In the genomic region with DNA sequence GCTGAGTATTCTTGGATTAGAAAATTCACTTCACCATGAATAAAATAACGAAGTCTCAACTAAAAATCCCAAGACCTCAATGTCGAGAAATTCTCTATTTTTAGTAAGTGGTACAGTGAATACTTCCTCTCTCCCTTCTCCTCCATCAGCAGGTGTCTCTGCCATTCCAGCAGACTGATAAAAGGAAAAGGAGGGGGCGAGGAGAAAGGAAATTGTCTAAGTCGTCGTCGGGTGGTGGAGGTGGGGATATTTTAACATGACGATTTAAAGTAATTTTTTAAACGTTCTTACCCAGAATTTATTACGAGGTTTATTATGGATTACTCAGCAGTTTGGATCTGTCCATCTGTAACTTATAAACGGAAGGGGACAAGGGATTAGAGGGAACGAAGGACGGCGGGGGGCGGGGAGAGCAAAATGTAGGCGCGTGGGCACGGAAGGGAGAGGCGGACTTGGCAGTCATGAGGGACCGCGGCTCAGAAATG, we compare ENCODE assay signal across 8 mouse cellular contexts. TPM values are rescaled to one million over a fixed set of nuclear protein-coding genes. Genes with fewer than 3 reads are reported as not detected.
A peak's percentile ranks its signal among the peaks of the same experiment; 100 is the strongest.
DNase-seq lines count a peak whose midpoint lies in the region; ATAC-seq and TF ChIP-seq lines count a peak whose summit lies in the region.

No protein-coding gene starts in this region.

- peak overlapping the region; percentile 67 for H3K4me3 ChIP-seq in kidney, embryonic 15.5 days (replicated peaks)
- peak overlapping the region; percentile 87 for H3K4me3 ChIP-seq in forebrain, embryonic 15.5 days
- H3K4me3 ChIP-seq in liver, embryonic 14.5 days (ENCODE audit: insufficient read depth in 1 of 2, low read depth in 2 of 2, low read length in 2 of 2) = peak overlapping the region; percentile 80 to 89

- WGBS in kidney, embryonic 15.5 days = 4% methylated on average over 20 of the region's 20 CpGs
- WGBS in forebrain, embryonic 15.5 days = 3% methylated on average over 20 of the region's 20 CpGs
- 3% methylated on average over 20 of the region's 20 CpGs for WGBS in liver, embryonic 14.5 days (ENCODE audit: insufficient replicate concordance)

- no peaks in the 10 kb centered on the region for H3K9me3 ChIP-seq in kidney, embryonic 15.5 days (replicated peaks)
- H3K9me3 ChIP-seq in forebrain, embryonic 15.5 days = no peaks in the 10 kb centered on the region
- no peaks in the 10 kb centered on the region for H3K9me3 ChIP-seq in liver, embryonic 14.5 days (ENCODE audit: control insufficient read depth, low read length)

- no peak overlapping the region for H3K27ac ChIP-seq in kidney, embryonic 15.5 days
- H3K27ac ChIP-seq in forebrain, embryonic 15.5 days (replicated peaks) = peak overlapping the region; percentile 75
- H3K27ac ChIP-seq in liver, embryonic 14.5 days = no peak overlapping the region

- H3K27me3 ChIP-seq in kidney, embryonic 15.5 days = peaks cover 26% of the 10 kb centered on the region
- H3K27me3 ChIP-seq in forebrain, embryonic 15.5 days = peaks cover 8% of the 10 kb centered on the region; the same call in 1 of the 2 replicates
- H3K27me3 ChIP-seq in liver, embryonic 14.5 days (ENCODE audit: control insufficient read depth, insufficient read depth, low read length) = peaks cover 26% of the 10 kb centered on the region

- DNase-seq in kidney, adult 11 months = no peak
- peak; percentile 75 for DNase-seq in brain, adult 2 months (ENCODE audit: low read depth, low spot score)
- no peak for DNase-seq in liver, embryonic 14.5 days (ENCODE audit: low read depth in 3 of 3, low spot score in 3 of 3)
- no peak for DNase-seq in thymus, postnatal 10 days (ENCODE audit: low spot score in 2 of 2)
- no peak for DNase-seq in layer of hippocampus, adult 9-10 months (ENCODE audit: low spot score)
- no peak for DNase-seq in left cerebral cortex, adult 9 months (ENCODE audit: low spot score in 2 of 2)

- no peak for ATAC-seq in kidney, embryonic 15.5 days (replicated peaks; ENCODE audit: low FRiP score)
- peak; percentile 24; the same call in 1 of the 2 replicates for ATAC-seq in forebrain, embryonic 15.5 days (replicated peaks)
- ATAC-seq in liver, embryonic 14.5 days (ENCODE audit: insufficient read depth) = no peak

- H3K9ac ChIP-seq in kidney, embryonic 15.5 days = peak overlapping the region; percentile 69
- H3K9ac ChIP-seq in forebrain, embryonic 15.5 days (replicated peaks) = peak overlapping the region; percentile 89
- peak overlapping the region; percentile 64 for H3K9ac ChIP-seq in liver, embryonic 14.5 days (replicated peaks)

- no peak for TF ChIP-seq CTCF in liver, embryonic 14.5 days (IDR thresholded peaks at IDR 0.05; ENCODE audit: low read depth)

- 0 out of 2 replicates have a peak, but pooled peaks cover 10% of the 10 kb centered on the region for H3K4me1 ChIP-seq in kidney, embryonic 15.5 days
- H3K4me1 ChIP-seq in forebrain, embryonic 15.5 days = peaks cover 10% of the 10 kb centered on the region; the same call in 1 of the 2 replicates
- H3K4me1 ChIP-seq in liver, embryonic 14.5 days (replicated peaks; ENCODE audit: control insufficient read depth in 2 of 2, insufficient read depth in 2 of 2, low read length in 1 of 2) = no peaks in the 10 kb centered on the region; a peak in 1 of 4 replicates

- no peak for TF ChIP-seq EP300 in liver, embryonic 14.5 days (IDR thresholded peaks at IDR 0.05; ENCODE audit: low read depth)

- H3K4me2 ChIP-seq in kidney, embryonic 15.5 days = peak overlapping the region; percentile 98
- H3K4me2 ChIP-seq in forebrain, embryonic 15.5 days (replicated peaks) = peak overlapping the region; percentile 75
- H3K4me2 ChIP-seq in liver, embryonic 14.5 days (ENCODE audit: low read depth) = peak overlapping the region; percentile 87

- H3K36me3 ChIP-seq in kidney, embryonic 15.5 days = no peaks in the 10 kb centered on the region
- no peaks in the 10 kb centered on the region for H3K36me3 ChIP-seq in forebrain, embryonic 15.5 days
- H3K36me3 ChIP-seq in liver, embryonic 14.5 days (replicated peaks; ENCODE audit: control insufficient read depth, insufficient read depth, low read depth) = no peaks in the 10 kb centered on the region

RNA-seq across cellular contexts. Expression of gene Hectd2, which starts 0.8 kb away (rescaled TPM):
- 2.2 and 2.9 TPM in 2 replicates for polyA plus RNA-seq in kidney, embryonic 15.5 days (2015; fragmentation: Nextera tagmentation; extraction: Ambion mirVana)
- polyA plus RNA-seq in forebrain, embryonic 15.5 days (2015; fragmentation: Nextera tagmentation; extraction: Ambion mirVana) = 14.2 and 15.7 TPM in 2 replicates
- polyA plus RNA-seq in liver, embryonic 14.5 days (2012; rRNA removed) = 0.29 and 0.36 TPM in 2 replicates
- polyA plus RNA-seq in liver, embryonic 14.5 days (2014; fragmentation: Nextera tagmentation; extraction: Ambion mirVana) = 0.39 and 0.45 TPM in 2 replicates
